ENCODE assay signal across 10 mouse cellular contexts in genomic region chr11:3771348-3771747, GRCm38 (mm10).
A peak's percentile ranks its signal among the peaks of the same experiment; 100 is the strongest.
DNase-seq lines count a peak whose midpoint lies in the region; ATAC-seq and TF ChIP-seq lines count a peak whose summit lies in the region.
"Had no signal": no experiment of that assay in that cellular context is flagged by ENCODE, and none has a peak within 500 bp of the region (broad histone marks: within the 10 kb centered on the region; RNA-seq: fewer than 3 reads in every experiment).

No protein-coding gene starts in this region.

- no peak overlapping the region for H3K9ac ChIP-seq in forebrain, postnatal 0 days
- H3K9ac ChIP-seq in forebrain, embryonic 11.5 days (ENCODE audit: low read length) = no peak overlapping the region
- no peak overlapping the region for H3K9ac ChIP-seq in midbrain, postnatal 0 days (replicated peaks; ENCODE audit: low read length, poor library complexity, severe bottlenecking)
- no peak overlapping the region for H3K9ac ChIP-seq in midbrain, embryonic 15.5 days

- H3K4me2 ChIP-seq in forebrain, postnatal 0 days (ENCODE audit: low read depth) = no peak overlapping the region
- no peak overlapping the region for H3K4me2 ChIP-seq in forebrain, embryonic 11.5 days (ENCODE audit: low read depth, low read length, severe bottlenecking)
- no peak overlapping the region for H3K4me2 ChIP-seq in midbrain, postnatal 0 days (ENCODE audit: low read depth, low read length, poor library complexity, severe bottlenecking)
- H3K4me2 ChIP-seq in midbrain, embryonic 15.5 days = no peak overlapping the region

- H3K36me3 ChIP-seq in forebrain, postnatal 0 days (ENCODE audit: insufficient read depth) = no peaks in the 10 kb centered on the region
- no peaks in the 10 kb centered on the region for H3K36me3 ChIP-seq in forebrain, embryonic 11.5 days (ENCODE audit: control insufficient read depth, insufficient read depth, low read length)
- H3K36me3 ChIP-seq in midbrain, postnatal 0 days (ENCODE audit: insufficient read depth, low read length) = peaks cover 11% of the 10 kb centered on the region; the same call in 1 of the 2 replicates
- 0 out of 2 replicates have a peak, but pooled peaks cover 5% of the 10 kb centered on the region for H3K36me3 ChIP-seq in midbrain, embryonic 15.5 days (replicated peaks)
- no peaks in the 10 kb centered on the region for H3K36me3 ChIP-seq in splenic B cell, adult 2 months (ENCODE audit: control insufficient read depth, insufficient read depth, low read length, poor library complexity, severe bottlenecking)

- no peak for DNase-seq in forebrain, postnatal 0 days
- no peak for DNase-seq in forebrain, embryonic 11.5 days (ENCODE audit: low spot score)
- peak; percentile 17 for DNase-seq in midbrain, postnatal 0 days (ENCODE audit: low spot score)
- DNase-seq in c-Kit-positive CD71-positive TER-119-positive erythroid progenitor cells, embryonic 14.5 days (ENCODE audit: low spot score) = peak; percentile 8
- DNase-seq in splenic B cell, adult 2 months (ENCODE audit: low read depth, low spot score) = peak; percentile 6
- no peak for DNase-seq in gastrocnemius, postnatal 4 days (ENCODE audit: low spot score in 2 of 2)
- no peak for DNase-seq in yolk sac, embryonic 10.5 days (ENCODE audit: low spot score)
- DNase-seq: kidney, adult 9 months had no signal

- H3K9me3 ChIP-seq in forebrain, postnatal 0 days (ENCODE audit: low read length) = no peaks in the 10 kb centered on the region
- no peaks in the 10 kb centered on the region for H3K9me3 ChIP-seq in forebrain, embryonic 11.5 days (ENCODE audit: control insufficient read depth, low read length)
- H3K9me3 ChIP-seq in midbrain, postnatal 0 days (ENCODE audit: low read length) = no peaks in the 10 kb centered on the region
- H3K9me3 ChIP-seq in midbrain, embryonic 15.5 days = no peaks in the 10 kb centered on the region

- peak; percentile 53 for TF ChIP-seq CTCF in forebrain, postnatal 0 days (IDR thresholded peaks at IDR 0.05; ENCODE audit: low read depth)
- peak; percentile 67 for TF ChIP-seq CTCF in midbrain, postnatal 0 days (IDR thresholded peaks at IDR 0.05)

- WGBS in forebrain, postnatal 0 days = 52% methylated on average over 6 of the region's 6 CpGs
- whole genome bisulfite sequencing in forebrain, embryonic 11.5 days = 49% methylated on average over 6 of the region's 6 CpGs
- WGBS in midbrain, postnatal 0 days = 57% methylated on average over 6 of the region's 6 CpGs
- 59% methylated on average over 6 of the region's 6 CpGs for WGBS in midbrain, embryonic 15.5 days

- ATAC-seq in forebrain, postnatal 0 days = no peak
- no peak for ATAC-seq in forebrain, embryonic 11.5 days (replicated peaks; ENCODE audit: low FRiP score)
- no peak for ATAC-seq in midbrain, postnatal 0 days (ENCODE audit: low FRiP score)
- ATAC-seq in midbrain, embryonic 15.5 days (replicated peaks) = no peak
- ATAC-seq: Patski had no signal

- no peak overlapping the region for H3K4me3 ChIP-seq in forebrain, postnatal 0 days (ENCODE audit: low read depth, low read length)
- no peak overlapping the region for H3K4me3 ChIP-seq in forebrain, embryonic 11.5 days (ENCODE audit: low read depth, low read length)
- no peak overlapping the region for H3K4me3 ChIP-seq in midbrain, postnatal 0 days (ENCODE audit: low read depth, low read length)
- no peak overlapping the region for H3K4me3 ChIP-seq in midbrain, embryonic 15.5 days

- H3K27me3 ChIP-seq in forebrain, postnatal 0 days (ENCODE audit: insufficient read depth, low read length) = peaks cover 5% of the 10 kb centered on the region; the same call in 1 of the 2 replicates
- H3K27me3 ChIP-seq in forebrain, embryonic 11.5 days (ENCODE audit: control insufficient read depth, insufficient read depth, low read length) = peaks cover 17% of the 10 kb centered on the region
- H3K27me3 ChIP-seq in midbrain, postnatal 0 days (ENCODE audit: insufficient read depth, low read length) = no peaks in the 10 kb centered on the region
- H3K27me3 ChIP-seq in midbrain, embryonic 15.5 days (replicated peaks) = 0 out of 2 replicates have a peak, but pooled peaks cover under 1% of the 10 kb centered on the region
- no peaks in the 10 kb centered on the region for H3K27me3 ChIP-seq in splenic B cell, adult 2 months (ENCODE audit: control insufficient read depth, insufficient read depth, low read length, poor library complexity, severe bottlenecking)

- no peak overlapping the region for H3K27ac ChIP-seq in forebrain, postnatal 0 days (ENCODE audit: low read depth, low read length)
- H3K27ac ChIP-seq in forebrain, embryonic 11.5 days (ENCODE audit: low read depth, low read length) = no peak overlapping the region
- H3K27ac ChIP-seq in midbrain, postnatal 0 days (ENCODE audit: low read depth, low read length) = no peak overlapping the region
- H3K27ac ChIP-seq in midbrain, embryonic 15.5 days = no peak overlapping the region

- 0 out of 2 replicates have a peak, but pooled peaks cover 5% of the 10 kb centered on the region for H3K4me1 ChIP-seq in forebrain, postnatal 0 days (ENCODE audit: insufficient read depth)
- peaks cover 7% of the 10 kb centered on the region for H3K4me1 ChIP-seq in forebrain, embryonic 11.5 days (replicated peaks; ENCODE audit: control insufficient read depth, insufficient read depth, low read length)
- H3K4me1 ChIP-seq in midbrain, postnatal 0 days (ENCODE audit: insufficient read depth, low read length) = peaks cover 4% of the 10 kb centered on the region; the same call in 1 of the 2 replicates
- H3K4me1 ChIP-seq in midbrain, embryonic 15.5 days = peaks cover 16% of the 10 kb centered on the region

Comparison
In these comparisons a context has a peak if more than half of its experiments do, and no peak if none do; other contexts are left out.
1. DNase-seq: peak in midbrain, postnatal 0 days (single experiment), c-Kit-positive CD71-positive TER-119-positive erythroid progenitor cells, embryonic 14.5 days (single experiment) and splenic B cell, adult 2 months (single experiment); none in forebrain, postnatal 0 days (single experiment), forebrain, embryonic 11.5 days (single experiment), gastrocnemius, postnatal 4 days (0 of 2) and yolk sac, embryonic 10.5 days (single experiment).